Mouse (Mus musculus) neural tube, embryonic 13.5 days (tissue): ENCODE data around the gene Krtap9-1. TPM values are rescaled to one million over a fixed set of nuclear protein-coding genes. Genes with fewer than 3 reads are reported as not detected.

Experiments
- polyA plus RNA-seq: library from polyadenylated mRNA; unstranded; fragments of >200 nt; fragmentation: Nextera tagmentation; extraction: Ambion mirVana; gene quantifications from 2 replicates; pipeline ENCODE4 v1.2.1, GENCODE M21; 2015

Gene Krtap9-1
- polyA plus RNA-seq, 1 experiment from 2014 or later, result not detected

Other genes starting within 250 kb of the Krtap9-1 start
- not detected in 2 replicates for gene Krtap4-1, start 245.2 kb upstream of the Krtap9-1 start, polyA plus RNA-seq
- not detected in 2 replicates for gene Krtap4-2, start 238.3 kb upstream of the Krtap9-1 start, polyA plus RNA-seq
- not detected in 2 replicates for gene Krtap4-7, start 229.3 kb upstream of the Krtap9-1 start, polyA plus RNA-seq
- gene Gm11555, start 223.2 kb upstream of the Krtap9-1 start, polyA plus RNA-seq, result not detected in 2 replicates
- gene Gm11563, start 214.4 kb upstream of the Krtap9-1 start, polyA plus RNA-seq, result not detected in 2 replicates
- gene Krtap4-6, start 207.4 kb upstream of the Krtap9-1 start, polyA plus RNA-seq, result not detected in 2 replicates
- gene Gm14190, start 182.6 kb upstream of the Krtap9-1 start, polyA plus RNA-seq, result not detected in 2 replicates
- gene Gm14180, start 139.1 kb upstream of the Krtap9-1 start, polyA plus RNA-seq, result not detected in 2 replicates
- not detected in 2 replicates for gene Gm11595, start 100.5 kb upstream of the Krtap9-1 start, polyA plus RNA-seq
- not detected in 2 replicates for gene Krtap4-8, start 92.7 kb upstream of the Krtap9-1 start, polyA plus RNA-seq
- not detected in 2 replicates for gene Krtap4-9, start 88.2 kb upstream of the Krtap9-1 start, polyA plus RNA-seq
- gene Gm11596, start 79.9 kb upstream of the Krtap9-1 start, polyA plus RNA-seq, result not detected in 2 replicates
- not detected in 2 replicates for gene Gm11569, start 74.5 kb upstream of the Krtap9-1 start, polyA plus RNA-seq
- gene Gm11554, start 68.9 kb upstream of the Krtap9-1 start, polyA plus RNA-seq, result not detected in 2 replicates
- not detected in 2 replicates for gene Krtap4-13, start 63.5 kb upstream of the Krtap9-1 start, polyA plus RNA-seq
- not detected in 2 replicates for gene Gm11564, start 57.7 kb upstream of the Krtap9-1 start, polyA plus RNA-seq
- not detected in 2 replicates for gene 2300003K06Rik, start 35.3 kb upstream of the Krtap9-1 start, polyA plus RNA-seq
- gene Krtap4-16, start 21.8 kb upstream of the Krtap9-1 start, polyA plus RNA-seq, result not detected in 2 replicates
- not detected in 2 replicates for gene Gm11568, start 15.5 kb upstream of the Krtap9-1 start, polyA plus RNA-seq
- gene Gm11559, start 8.9 kb upstream of the Krtap9-1 start, polyA plus RNA-seq, result not detected in 2 replicates
- not detected in 2 replicates for gene Gm11567, start 5.8 kb downstream of the Krtap9-1 start, polyA plus RNA-seq
- not detected in 2 replicates for gene Krtap31-1, start 34.5 kb downstream of the Krtap9-1 start, polyA plus RNA-seq
- gene Gm11565, start 41.4 kb downstream of the Krtap9-1 start, polyA plus RNA-seq, result not detected in 2 replicates
- gene Krtap31-2, start 62.9 kb downstream of the Krtap9-1 start, polyA plus RNA-seq, result not detected in 2 replicates
- not detected in 2 replicates for gene Krtap9-5, start 75.1 kb downstream of the Krtap9-1 start, polyA plus RNA-seq
- gene Krtap29-1, start 105.7 kb downstream of the Krtap9-1 start, polyA plus RNA-seq, result not detected in 2 replicates
- not detected in 2 replicates for gene Krtap16-1, start 113.2 kb downstream of the Krtap9-1 start, polyA plus RNA-seq
- 0.55 TPM in 1 of 2 replicates, not detected in the other for gene Krtap17-1, start 120.6 kb downstream of the Krtap9-1 start, polyA plus RNA-seq
- gene Krt33a, start 142.8 kb downstream of the Krtap9-1 start, polyA plus RNA-seq, result not detected in 2 replicates
- gene Krt33b, start 156.5 kb downstream of the Krtap9-1 start, polyA plus RNA-seq, result not detected in 2 replicates
- gene Krt34, start 168.2 kb downstream of the Krtap9-1 start, polyA plus RNA-seq, result not detected in 2 replicates
- not detected in 2 replicates for gene Krt31, start 177.2 kb downstream of the Krtap9-1 start, polyA plus RNA-seq
- not detected in 2 replicates for gene Krt32, start 214.8 kb downstream of the Krtap9-1 start, polyA plus RNA-seq
- not detected in 2 replicates for gene Krt35, start 222.9 kb downstream of the Krtap9-1 start, polyA plus RNA-seq
- gene Krt36, start 232.2 kb downstream of the Krtap9-1 start, polyA plus RNA-seq, result not detected in 2 replicates
- gene Krt13, start 248.2 kb downstream of the Krtap9-1 start, polyA plus RNA-seq, result not detected in 2 replicates